Mouse (Mus musculus) heart, postnatal 14 days (tissue): Measurements from ENCODE around the gene Vmn2r108. TPM values are rescaled to one million over a fixed set of nuclear protein-coding genes. Genes with fewer than 3 reads are reported as not detected.
"Not testable (repeated sequence)": the region's sequence is repeated elsewhere in the genome, so short reads cannot be mapped to it uniquely, and the experiment has no call there.

Experiments
- DNase-seq, 2 experiments: peaks; one replicate each; pipeline ENCODE4 v3.0.0; 2021 to 2022
- intact Hi-C: fragments of 180-260 bp; cut with DNase I; formaldehyde crosslinking; loops from one replicate; pipeline ENCODE4 v1.15.1; 2025
- long read RNA-seq, 2 experiments: library from polyadenylated mRNA; stranded (forward); transcript quantifications; one replicate each; pipeline ENCODE4 v2.0.0; 2021
- total RNA-seq, 2 experiments: library from RNA; stranded (reverse); gene quantifications; 2 replicates each; pipeline ENCODE4 v1.2.3; 2021

The Vmn2r108 gene
- total RNA-seq: not detected
- long read RNA-seq, experiment 1: 0 reads
- long read RNA-seq, experiment 2: 0 reads

- no peak for DNase-seq
- intact Hi-C loops: no loop called here
Observed at GRCm38 (mm10) chr17:20481231-20481630, at the start of gene Vmn2r108. Vmn2r108 (minus strand) TSS chr17:20481331.

GRCm38 (mm10) chr17:20508247-20508646 lies 27.1 kb upstream of the Vmn2r108 start:
- intact Hi-C loops: not testable (repeated sequence)

GRCm38 (mm10) chr17:20497858-20498257 lies 16.7 kb upstream of the Vmn2r108 start, which contains the start of gene Vmn1r225:
Vmn1r225 (plus strand) TSS chr17:20498158.
- intact Hi-C loops: no loop called here
- DNase-seq: no peak

More at GRCm38 (mm10) chr17:20508247-20508646, 27.1 kb upstream of the Vmn2r108 start:
- DNase-seq: not testable (repeated sequence)

- intact Hi-C loops: no loop called here
- no peak for DNase-seq
Observed at GRCm38 (mm10) chr17:20473311-20473710, 7.8 kb downstream of the Vmn2r108 start.

- DNase-seq: no peak
- intact Hi-C loops: no loop called here
Observed at GRCm38 (mm10) chr17:20439263-20439662, 41.9 kb downstream of the Vmn2r108 start.

GRCm38 (mm10) chr17:20413846-20414245 lies 67.3 kb downstream of the Vmn2r108 start, which contains the start of gene Vmn1r224:
Vmn1r224 (plus strand) TSS chr17:20414146.
- intact Hi-C loops: no loop called here
- no peak for DNase-seq

Other genes with a start within 250 kb of the Vmn2r108 start
- gene Vmn2r105, start 246.3 kb downstream of the Vmn2r108 start, total RNA-seq: not detected
- gene Vmn2r106, start 195.8 kb downstream of the Vmn2r108 start, total RNA-seq: not detected
- gene Vmn2r107, start 136.1 kb downstream of the Vmn2r108 start, total RNA-seq: not detected
- gene Vmn1r224, start 67.2 kb downstream of the Vmn2r108 start, total RNA-seq: not detected
- not detected for gene Vmn1r225, start 16.8 kb upstream of the Vmn2r108 start, total RNA-seq
- not detected for gene Vmn2r109, start 83.4 kb upstream of the Vmn2r108 start, total RNA-seq
- not detected for gene Vmn2r110, start 115.1 kb upstream of the Vmn2r108 start, total RNA-seq
- gene Fpr-rs3, start 143.5 kb upstream of the Vmn2r108 start, total RNA-seq: not detected
- gene Vmn1r226, start 201.5 kb upstream of the Vmn2r108 start, total RNA-seq: not detected
- gene Vmn1r227, start 248.5 kb upstream of the Vmn2r108 start, total RNA-seq: not detected